Mouse (Mus musculus) heart, embryonic 15.5 days (tissue): ENCODE measurements around the gene 1700034J05Rik. TPM values are rescaled to one million over a fixed set of nuclear protein-coding genes. Genes with fewer than 3 reads are reported as not detected.

Experiments used
- ATAC-seq: fragments of 200-750 bp; cut with Nextera tagmentation; replicated peaks from 2 replicates; pipeline ENCODE4 v1.8.0; 2017; ENCODE audit warnings: low read depth, moderate TSS enrichment; ENCODE audit not compliant: insufficient number of reproducible peaks, insufficient read depth, low FRiP score
- H3K27ac ChIP-seq: fragments of 300-500 bp; sonication (generic); 2 replicates; pipeline ENCODE4 v1.5.1; 2015; ENCODE audit warnings: mild to moderate bottlenecking, inconsistent platforms
- H3K27me3 ChIP-seq: fragments of 300-500 bp; sonication (generic); 2 replicates; pipeline ENCODE4 v1.6.1; 2015; ENCODE audit warnings: inconsistent platforms
- H3K36me3 ChIP-seq: fragments of 300-500 bp; sonication (generic); 2 replicates; pipeline ENCODE4 v1.6.1; 2015; ENCODE audit warnings: mild to moderate bottlenecking, inconsistent platforms
- H3K4me1 ChIP-seq: fragments of 300-500 bp; sonication (generic); replicated peaks from 2 replicates; pipeline ENCODE4 v1.6.1; 2015; ENCODE audit warnings: inconsistent platforms
- H3K4me2 ChIP-seq: fragments of 300-500 bp; sonication (generic); 2 replicates; pipeline ENCODE4 v1.6.1; 2015; ENCODE audit warnings: inconsistent platforms, mild to moderate bottlenecking, moderate library complexity
- H3K4me3 ChIP-seq: fragments of 300-500 bp; sonication (generic); 2 replicates; pipeline ENCODE4 v1.5.1; 2015; ENCODE audit warnings: mild to moderate bottlenecking, inconsistent platforms
- H3K9ac ChIP-seq: fragments of 300-500 bp; sonication (generic); 2 replicates; pipeline ENCODE4 v1.6.1; 2015; ENCODE audit warnings: mild to moderate bottlenecking, inconsistent platforms
- H3K9me3 ChIP-seq: fragments of 300-500 bp; sonication (generic); replicated peaks from 2 replicates; pipeline ENCODE4 v1.6.1; 2016; ENCODE audit warnings: inconsistent platforms
- WGBS: fragments of 180-500 bp; shearing (Covaris S2); methylation state at CpG from one replicate; pipeline ENCODE4 v1.1.7; 2015; ENCODE audit warnings: mixed read lengths; 5-methylcytosine and 5-hydroxymethylcytosine counted together
- polyA plus RNA-seq: library from polyadenylated mRNA; unstranded; fragments of >200 nt; fragmentation: Nextera tagmentation; extraction: Ambion mirVana; gene quantifications from 2 replicates; pipeline ENCODE4 v1.2.1, GENCODE M21; 2015

1700034J05Rik gene
- polyA plus RNA-seq, 1 experiment from 2014 or later: 0.10 TPM

DNA sequence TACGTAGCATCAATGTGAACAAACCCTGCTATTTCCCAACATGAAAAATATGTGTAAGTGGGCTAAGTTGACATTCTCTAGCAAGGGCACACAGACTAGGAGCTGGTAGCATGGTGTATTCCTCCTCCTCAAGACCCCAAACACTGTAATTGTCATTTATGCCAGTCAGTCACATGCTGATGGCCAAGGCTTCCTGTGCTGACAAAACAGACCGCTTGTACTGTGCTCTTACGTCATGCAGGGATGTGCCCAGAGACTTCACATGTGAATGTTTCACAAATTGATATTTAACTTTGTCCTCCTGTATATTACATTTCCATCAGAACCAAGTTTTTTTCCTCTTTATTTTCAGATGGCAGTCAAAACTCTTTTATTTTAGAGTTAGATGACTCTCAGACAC is 36.8 kb downstream of the 1700034J05Rik start:
- Histone ChIP-seq H3K4me2 (no peak overlapping the region), H3K9ac (no peak overlapping the region), H3K27me3 (no peaks in the 10 kb centered on the region), H3K9me3 (no peaks in the 10 kb centered on the region), H3K27ac (no peak overlapping the region), H3K4me3 (no peak overlapping the region), H3K4me1 (peaks cover 37% of the 10 kb centered on the region), H3K36me3 (no peaks in the 10 kb centered on the region)
- ATAC-seq: no peak
- 86% methylated on average over 3 of the region's 3 CpGs for WGBS

DNA sequence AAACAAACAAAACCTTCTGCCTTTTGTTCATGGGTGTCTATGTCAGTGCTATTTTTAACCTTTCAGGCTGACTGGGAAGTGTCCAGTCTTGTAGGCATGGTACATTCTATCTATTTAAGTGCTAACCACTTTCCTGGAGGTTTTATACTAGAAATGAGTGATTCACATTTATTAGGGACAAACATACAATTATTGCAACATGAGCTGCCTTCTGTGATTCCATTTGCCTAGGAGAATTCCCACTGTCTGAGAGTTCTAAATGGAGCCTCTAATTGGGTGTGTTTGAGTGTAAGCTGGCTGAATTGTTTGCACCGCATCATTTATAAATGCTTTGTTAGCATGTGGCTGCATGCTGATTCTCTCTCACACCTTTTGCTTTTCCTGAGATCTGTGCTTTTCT is 38.4 kb downstream of the 1700034J05Rik start:
- H3K4me2 ChIP-seq: no peak overlapping the region
- WGBS: 89% methylated on average over 1 of the region's 1 CpGs
- H3K4me3 ChIP-seq: no peak overlapping the region
- no peak overlapping the region for H3K27ac ChIP-seq
- H3K27me3 ChIP-seq: no peaks in the 10 kb centered on the region
- no peak for ATAC-seq
- H3K9me3 ChIP-seq: no peaks in the 10 kb centered on the region
- no peaks in the 10 kb centered on the region for H3K36me3 ChIP-seq
- H3K9ac ChIP-seq: no peak overlapping the region
- H3K4me1 ChIP-seq: peaks cover 48% of the 10 kb centered on the region

DNA sequence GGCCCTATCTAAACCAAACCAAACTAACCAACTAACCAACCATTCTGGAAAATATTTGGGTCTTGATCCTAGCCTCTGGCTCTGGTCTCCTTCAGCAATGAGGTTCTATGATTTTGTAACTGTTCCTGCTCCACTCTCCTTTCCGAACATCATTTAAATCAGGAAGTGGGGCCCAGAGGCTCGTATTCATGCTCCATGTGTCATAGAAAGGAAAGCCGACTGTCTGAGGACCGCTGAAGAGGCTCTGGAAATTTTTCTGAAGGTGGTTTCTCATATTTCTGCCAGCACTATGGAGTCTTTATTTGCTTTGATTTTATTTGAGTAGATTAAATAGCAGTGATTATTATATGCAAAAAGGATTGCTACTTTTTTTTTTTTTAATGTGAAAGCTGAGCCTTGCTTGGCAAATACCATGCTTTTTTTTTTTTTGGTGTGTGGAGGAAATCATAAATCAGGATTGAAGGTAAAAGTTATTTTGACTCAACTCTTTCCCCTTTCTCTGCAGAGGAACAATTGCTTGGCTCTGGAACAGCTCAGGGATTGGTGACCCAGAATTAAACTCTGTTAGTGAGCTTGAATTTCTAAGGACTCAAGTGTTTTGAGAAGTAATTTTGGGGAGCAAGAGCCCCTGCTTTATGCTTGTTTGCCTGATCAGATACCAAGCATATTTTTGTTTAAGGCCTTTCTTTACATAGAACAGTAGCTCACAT is 40.6 kb downstream of the 1700034J05Rik start:
- H3K27ac ChIP-seq: peak overlapping the region; percentile 80
- H3K4me3 ChIP-seq: no peak overlapping the region
- H3K27me3 ChIP-seq: no peaks in the 10 kb centered on the region
- no peak overlapping the region for H3K4me2 ChIP-seq
- H3K4me1 ChIP-seq: peaks cover 62% of the 10 kb centered on the region
- no peaks in the 10 kb centered on the region for H3K9me3 ChIP-seq
- no peak overlapping the region for H3K9ac ChIP-seq
- ATAC-seq: no peak
- no peaks in the 10 kb centered on the region for H3K36me3 ChIP-seq
- 39% methylated on average over 4 of the region's 4 CpGs for WGBS

DNA sequence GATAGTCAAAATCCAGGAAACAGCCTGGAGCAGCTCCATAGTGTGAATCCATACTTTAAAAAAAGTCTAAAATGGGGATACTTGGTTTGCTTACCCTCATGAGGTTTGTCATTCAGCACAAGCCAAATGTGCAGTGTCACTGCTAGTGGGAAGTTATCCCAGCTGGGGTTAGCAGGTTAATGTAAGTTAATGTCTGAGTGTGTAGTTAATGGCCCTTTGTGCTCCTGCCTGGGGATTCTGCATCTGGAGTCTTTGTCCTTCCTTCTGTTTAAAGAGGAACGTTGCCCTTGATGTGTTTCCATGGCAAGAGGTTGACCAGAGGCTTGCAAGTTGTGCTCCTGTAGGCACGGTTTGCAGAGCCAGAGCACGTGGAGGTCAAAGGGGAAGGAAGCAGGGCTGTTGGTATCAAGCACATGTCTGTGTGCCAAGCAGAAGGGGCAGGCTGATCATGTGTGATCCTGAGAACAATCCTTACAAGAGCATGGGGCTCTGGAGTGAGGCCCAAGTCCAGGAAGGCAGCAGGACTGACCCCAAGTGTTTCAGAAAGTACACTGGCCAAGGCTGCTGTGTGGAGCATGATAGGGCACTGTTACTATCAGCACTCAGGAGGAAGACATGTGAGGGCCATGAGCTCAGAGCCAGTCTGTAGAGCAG is 41.3 kb downstream of the 1700034J05Rik start:
- H3K4me2 ChIP-seq: no peak overlapping the region
- H3K36me3 ChIP-seq: no peaks in the 10 kb centered on the region
- no peak overlapping the region for H3K4me3 ChIP-seq
- WGBS: 15% methylated on average over 3 of the region's 3 CpGs
- H3K27ac ChIP-seq: peak overlapping the region; percentile 80
- H3K27me3 ChIP-seq: no peaks in the 10 kb centered on the region
- no peaks in the 10 kb centered on the region for H3K9me3 ChIP-seq
- no peak overlapping the region for H3K9ac ChIP-seq
- H3K4me1 ChIP-seq: peaks cover 61% of the 10 kb centered on the region
- 0 out of 2 replicates have a peak, but pooled peaks have one; percentile 41 for ATAC-seq

DNA sequence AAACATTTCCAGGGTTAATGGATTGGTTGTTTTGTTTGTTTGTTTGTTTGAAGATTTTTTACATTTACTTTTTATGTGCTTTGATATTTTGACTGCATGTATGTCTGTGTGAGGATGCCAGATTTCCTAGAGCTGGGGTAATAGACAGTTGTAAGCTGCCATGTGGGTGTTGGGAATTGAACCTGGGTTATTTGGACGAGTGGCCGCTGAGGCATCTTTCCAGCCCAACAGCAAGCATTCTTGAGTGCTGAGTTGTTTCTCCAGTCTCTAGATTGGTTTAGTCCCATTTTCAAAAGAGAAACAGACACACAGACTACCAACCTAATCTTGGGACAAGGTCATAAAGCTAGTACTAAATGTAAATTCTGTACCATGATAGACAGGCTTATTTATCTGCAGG is 43.4 kb downstream of the 1700034J05Rik start:
- Histone ChIP-seq H3K27ac (no peak overlapping the region), H3K4me2 (no peak overlapping the region), H3K9ac (no peak overlapping the region), H3K9me3 (no peaks in the 10 kb centered on the region), H3K27me3 (no peaks in the 10 kb centered on the region), H3K4me1 (peaks cover 77% of the 10 kb centered on the region), H3K4me3 (no peak overlapping the region), H3K36me3 (no peaks in the 10 kb centered on the region)
- ATAC-seq: no peak
- 72% methylated on average over 2 of the region's 2 CpGs for WGBS

DNA sequence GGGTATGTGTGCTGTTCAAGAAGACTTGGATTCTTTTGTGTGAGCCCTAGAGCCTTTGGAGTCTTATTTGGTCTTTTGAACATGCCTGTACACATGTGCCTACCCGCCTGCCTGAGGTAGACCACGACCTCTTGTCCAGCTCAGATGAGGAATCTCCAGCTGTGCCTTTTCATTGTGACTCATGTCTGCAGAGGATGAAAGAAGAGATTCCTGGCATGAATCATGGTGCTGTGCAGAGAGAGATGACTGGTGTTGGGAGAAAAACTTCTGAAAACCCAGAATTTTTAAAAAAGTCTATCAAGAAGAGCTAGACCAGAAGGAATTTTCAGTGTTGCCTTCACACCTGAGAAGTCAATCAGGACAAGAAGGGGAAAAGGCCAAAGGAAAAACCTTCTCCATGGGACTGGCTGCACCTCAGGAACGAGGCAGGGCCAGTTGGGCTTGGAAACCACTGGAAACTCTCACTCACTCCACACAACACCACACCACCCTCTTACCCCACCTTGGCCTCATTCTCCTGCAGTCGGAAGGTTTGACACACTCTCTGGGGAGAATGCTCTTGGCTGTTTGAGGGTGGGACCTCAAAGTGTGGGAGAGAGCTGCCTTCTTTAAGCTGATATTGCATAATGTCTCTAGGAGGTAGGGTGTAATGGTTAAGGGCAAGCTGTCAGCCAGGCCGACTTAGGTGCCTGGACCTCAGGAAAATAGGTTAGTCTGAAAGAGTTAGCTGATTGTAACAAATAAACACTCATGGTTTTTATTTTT is 44.3 kb downstream of the 1700034J05Rik start:
- H3K9me3 ChIP-seq: no peaks in the 10 kb centered on the region
- no peaks in the 10 kb centered on the region for H3K36me3 ChIP-seq
- H3K27ac ChIP-seq: no peak overlapping the region
- H3K4me2 ChIP-seq: no peak overlapping the region
- H3K27me3 ChIP-seq: no peaks in the 10 kb centered on the region
- no peak overlapping the region for H3K9ac ChIP-seq
- WGBS: 67% methylated on average over 5 of the region's 5 CpGs
- no peak overlapping the region for H3K4me3 ChIP-seq
- no peak for ATAC-seq
- peaks cover 69% of the 10 kb centered on the region for H3K4me1 ChIP-seq

DNA sequence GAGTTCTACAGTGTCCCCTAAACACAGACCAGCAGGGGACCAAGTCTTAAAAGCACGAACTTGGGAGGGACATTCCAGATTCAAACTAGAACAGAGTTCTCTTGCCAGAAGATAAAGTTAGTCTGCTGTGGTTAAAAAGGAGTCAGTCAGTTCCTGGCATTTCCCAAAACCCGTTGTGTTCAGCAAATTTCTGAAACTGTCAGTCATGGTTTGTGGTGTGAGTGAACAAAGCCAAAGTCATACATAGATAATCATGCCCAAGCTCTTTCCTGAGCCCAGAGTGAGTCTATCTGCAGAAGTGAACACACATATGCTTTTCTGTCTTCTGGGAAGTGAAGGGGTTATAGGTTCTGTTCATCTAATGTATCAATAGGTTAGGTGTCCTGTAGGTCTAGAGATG is 45.4 kb downstream of the 1700034J05Rik start:
- Histone ChIP-seq H3K27ac (no peak overlapping the region), H3K4me2 (no peak overlapping the region), H3K36me3 (no peaks in the 10 kb centered on the region), H3K27me3 (no peaks in the 10 kb centered on the region), H3K9me3 (no peaks in the 10 kb centered on the region), H3K4me1 (peaks cover 62% of the 10 kb centered on the region), H3K4me3 (no peak overlapping the region), H3K9ac (no peak overlapping the region)
- no peak for ATAC-seq
- WGBS: 53% methylated on average over 2 of the region's 2 CpGs

DNA sequence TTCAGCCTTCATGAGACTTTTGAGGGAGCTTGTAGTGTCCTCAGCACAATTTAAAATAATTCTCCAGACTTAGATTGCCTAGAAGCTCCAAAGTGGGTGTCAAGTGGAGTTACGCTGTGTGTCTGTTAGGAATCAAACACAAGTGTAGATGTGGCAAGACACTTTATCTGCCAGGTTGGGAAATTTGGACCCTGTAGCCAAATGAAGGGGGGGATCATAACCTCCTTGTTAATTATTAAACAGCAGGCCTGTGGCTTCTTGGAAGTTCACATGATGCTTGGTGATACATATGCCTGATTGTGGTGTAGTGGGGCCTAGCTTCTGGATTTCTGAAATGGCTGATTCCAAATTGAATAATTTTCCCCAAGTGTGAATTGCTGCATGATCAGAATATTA is 46.4 kb downstream of the 1700034J05Rik start:
- no peaks in the 10 kb centered on the region for H3K27me3 ChIP-seq
- H3K4me3 ChIP-seq: no peak overlapping the region
- H3K9ac ChIP-seq: no peak overlapping the region
- H3K4me1 ChIP-seq: peaks cover 53% of the 10 kb centered on the region
- no peak overlapping the region for H3K27ac ChIP-seq
- H3K4me2 ChIP-seq: no peak overlapping the region
- no peak for ATAC-seq
- H3K9me3 ChIP-seq: no peaks in the 10 kb centered on the region
- 79% methylated on average over 1 of the region's 1 CpGs for WGBS
- no peaks in the 10 kb centered on the region for H3K36me3 ChIP-seq

DNA sequence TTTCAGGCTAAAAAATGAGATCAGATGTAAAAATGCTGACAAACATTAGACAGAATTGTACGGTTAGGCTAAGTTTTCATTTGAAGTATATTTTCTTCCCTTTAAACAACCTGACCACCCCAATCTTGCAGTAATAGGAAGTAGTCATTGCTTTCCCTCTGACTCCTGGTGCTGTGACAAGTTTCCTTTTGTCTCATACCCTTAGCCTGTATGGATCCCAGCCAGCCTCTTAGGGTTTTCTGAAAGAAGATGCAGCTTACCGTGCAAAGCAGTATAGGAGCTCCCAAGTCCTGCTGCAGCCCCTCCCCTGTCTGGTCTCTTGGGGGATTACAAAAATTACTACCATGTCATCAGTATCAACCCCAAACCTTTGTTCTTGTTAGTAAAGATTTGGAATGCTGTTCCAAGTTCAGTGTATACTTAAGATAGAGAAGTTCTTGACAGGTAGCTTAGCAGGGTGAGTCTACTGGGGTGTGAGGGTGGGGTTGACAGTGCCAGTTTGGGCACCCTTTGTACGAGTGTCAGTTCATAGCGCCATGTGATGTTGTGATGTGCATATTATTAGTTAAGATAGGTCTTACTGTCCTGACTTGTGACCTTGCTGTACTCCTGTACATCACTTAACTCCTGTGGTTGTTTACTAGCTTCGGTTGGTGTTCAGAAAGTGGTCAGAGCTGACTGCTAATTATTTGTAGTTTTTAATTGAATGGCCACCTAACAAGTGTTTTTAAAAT is 47.0 kb downstream of the 1700034J05Rik start:
- peaks cover 47% of the 10 kb centered on the region for H3K4me1 ChIP-seq
- 51% methylated on average over 5 of the region's 5 CpGs for WGBS
- no peak for ATAC-seq

DNA sequence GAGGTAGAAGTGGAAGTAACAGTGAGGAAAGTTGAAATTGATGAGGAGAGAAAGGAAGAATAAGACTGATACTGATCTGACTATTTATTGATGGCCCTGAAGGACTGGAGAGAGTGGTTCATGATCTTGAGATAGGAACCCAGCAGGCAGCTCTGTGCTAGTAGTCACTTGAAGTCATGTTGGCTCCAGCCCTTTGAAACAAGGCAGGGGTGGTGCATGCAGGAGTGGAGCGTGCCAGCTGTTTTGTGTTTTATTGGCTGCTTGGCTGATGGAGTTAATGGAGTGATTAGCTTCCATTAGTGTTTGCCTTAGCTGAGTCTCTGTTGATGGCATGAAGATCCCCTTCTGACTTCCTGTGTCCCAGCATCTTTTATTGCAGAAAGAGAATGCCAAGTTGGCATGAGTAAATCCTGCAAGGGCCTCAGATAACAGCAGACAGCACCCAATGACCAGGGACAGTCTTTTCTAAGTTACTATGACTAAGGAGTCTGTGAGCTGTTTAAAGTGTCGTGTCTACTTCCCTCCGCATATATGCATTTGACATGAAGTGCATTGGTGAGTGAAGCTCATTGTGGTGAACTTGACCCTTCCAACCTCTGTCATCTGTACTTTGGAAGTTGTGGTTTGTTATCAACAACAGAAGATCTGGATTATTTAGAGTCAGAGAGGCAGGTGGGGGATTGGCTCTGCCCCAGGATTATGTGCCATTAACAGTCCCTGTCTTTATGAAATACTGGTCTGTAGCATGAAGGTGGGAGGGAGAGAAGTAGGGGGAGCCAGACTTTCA is 48.0 kb downstream of the 1700034J05Rik start:
- H3K4me1 ChIP-seq: peaks cover 38% of the 10 kb centered on the region
- WGBS: 76% methylated on average over 3 of the region's 3 CpGs
- no peak overlapping the region for H3K27ac ChIP-seq
- H3K27me3 ChIP-seq: no peaks in the 10 kb centered on the region
- ATAC-seq: no peak
- no peaks in the 10 kb centered on the region for H3K9me3 ChIP-seq
- no peak overlapping the region for H3K4me2 ChIP-seq
- no peaks in the 10 kb centered on the region for H3K36me3 ChIP-seq
- H3K4me3 ChIP-seq: no peak overlapping the region
- H3K9ac ChIP-seq: no peak overlapping the region

More for the DNA sequence above, 47.0 kb downstream of the 1700034J05Rik start:
- Histone ChIP-seq H3K9ac (no peak overlapping the region), H3K9me3 (no peaks in the 10 kb centered on the region), H3K36me3 (no peaks in the 10 kb centered on the region), H3K4me3 (no peak overlapping the region), H3K27ac (no peak overlapping the region), H3K4me2 (no peak overlapping the region), H3K27me3 (no peaks in the 10 kb centered on the region)
